Mouse (Mus musculus) left cerebral cortex, postnatal 10 days (tissue): ENCODE results near the gene Ear10. TPM values are rescaled to one million over a fixed set of nuclear protein-coding genes. Genes with fewer than 3 reads are reported as not detected.

Experiments used
- total RNA-seq, 2 experiments: library from RNA; stranded (reverse); gene quantifications; 2 replicates each; pipeline ENCODE4 v1.2.3; 2021

The Ear10 gene
- total RNA-seq, 2 experiments from 2014 or later: not detected

Other genes starting within 250 kb of the Ear10 start
- not detected for gene Gm8165, start 246.4 kb downstream of the Ear10 start, total RNA-seq
- 1 to 10 TPM; 1.7 to 2.4 TPM for gene Gm7324, start 225.7 kb downstream of the Ear10 start, total RNA-seq
- gene Gm16506, start 196.1 kb downstream of the Ear10 start, total RNA-seq: not detected
- not detected for gene Gm6526, start 175.7 kb downstream of the Ear10 start, total RNA-seq
- not detected for gene Gm8180, start 138.8 kb downstream of the Ear10 start, total RNA-seq
- gene Ear1, start 48.0 kb downstream of the Ear10 start, total RNA-seq: not detected
- under 1 TPM; 0.22 to 0.45 TPM for gene Gm8113, start 1.8 kb upstream of the Ear10 start, total RNA-seq
- gene Ang5, start 33.5 kb upstream of the Ear10 start, total RNA-seq: not detected
- gene Ang6, start 78.7 kb upstream of the Ear10 start, total RNA-seq: not detected
- not detected for gene Ear2, start 179.1 kb upstream of the Ear10 start, total RNA-seq
- gene Gm3327, start 200.3 kb upstream of the Ear10 start, total RNA-seq: not detected